Mouse (Mus musculus) forelimb bud, embryonic 11.5 days (tissue): ENCODE results near the gene Pou5f1.

Experiments used
- DNase-seq: peaks from one replicate; pipeline ENCODE4 v3.0.0-alpha.2; 2012; ENCODE audit warnings: low read depth, low spot score

Gene Pou5f1

DNA sequence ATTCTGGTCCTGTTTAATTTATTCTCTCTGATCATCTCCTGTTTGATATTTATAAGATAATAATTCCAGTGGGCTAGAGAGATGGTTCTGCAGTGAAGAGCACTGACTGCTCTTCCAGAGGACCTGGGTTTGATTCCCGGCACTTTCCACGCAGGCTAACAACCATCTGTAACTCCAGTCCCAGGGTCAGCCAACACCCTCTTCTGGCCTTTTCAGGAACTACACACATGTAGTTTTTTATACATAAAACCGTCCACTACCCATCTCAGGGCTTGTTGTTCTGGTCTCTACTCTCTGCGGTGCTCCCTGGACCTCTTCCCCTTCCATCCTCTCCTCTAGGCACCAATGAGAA is 44.3 kb downstream of the Pou5f1 start:
- DNase-seq: no peak

DNA sequence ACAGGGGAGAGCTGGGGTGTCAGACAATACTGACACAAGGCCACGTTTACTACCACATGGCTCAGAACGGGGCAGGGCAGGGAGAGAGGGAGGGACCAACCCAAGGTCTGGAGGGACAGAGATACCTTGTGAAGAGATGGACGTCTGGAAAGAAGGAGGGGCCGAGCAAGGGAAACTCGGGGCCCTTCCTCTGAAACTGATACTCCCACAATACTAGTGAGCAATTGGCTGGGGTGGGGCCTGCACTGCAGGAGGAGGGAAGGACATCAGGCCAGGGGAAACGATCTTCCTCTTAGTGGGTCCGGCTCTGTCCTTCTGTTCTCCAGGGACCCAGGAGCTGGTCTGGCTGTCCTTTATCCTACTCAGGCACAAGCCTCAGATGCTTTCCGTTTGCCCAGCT is 45.1 kb downstream of the Pou5f1 start:
- no peak for DNase-seq

DNA sequence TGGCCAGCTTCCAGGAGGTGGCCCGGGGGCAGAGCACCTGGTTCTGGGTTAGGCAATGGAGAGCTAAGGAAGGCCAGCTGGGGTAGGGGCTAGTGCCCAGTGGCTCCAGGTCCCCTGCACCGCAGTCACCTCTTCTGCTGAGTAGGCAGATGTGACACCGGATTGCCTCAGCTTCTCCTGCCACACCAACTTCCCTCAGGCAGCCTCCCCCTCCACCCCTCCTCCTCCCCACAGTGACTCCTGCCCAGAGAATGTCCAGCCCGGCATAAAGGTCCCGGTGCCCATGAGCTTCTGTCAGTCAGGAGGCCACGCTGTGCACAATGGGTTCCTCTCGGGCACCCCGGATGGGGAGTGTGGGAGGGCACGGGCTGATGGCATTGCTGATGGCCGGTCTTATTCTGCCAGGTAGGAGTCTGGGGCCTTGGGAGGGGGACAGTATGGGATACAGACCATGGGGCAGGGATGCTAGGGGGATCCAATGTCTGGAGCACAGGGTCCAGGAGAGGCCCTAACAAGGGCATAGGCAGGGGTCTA is 46.1 kb downstream of the Pou5f1 start, which contains the start of gene Cdsn:
TSS of gene Cdsn (plus strand) at position 248 of the 534 bp plus-strand sequence.
- no peak for DNase-seq

DNA sequence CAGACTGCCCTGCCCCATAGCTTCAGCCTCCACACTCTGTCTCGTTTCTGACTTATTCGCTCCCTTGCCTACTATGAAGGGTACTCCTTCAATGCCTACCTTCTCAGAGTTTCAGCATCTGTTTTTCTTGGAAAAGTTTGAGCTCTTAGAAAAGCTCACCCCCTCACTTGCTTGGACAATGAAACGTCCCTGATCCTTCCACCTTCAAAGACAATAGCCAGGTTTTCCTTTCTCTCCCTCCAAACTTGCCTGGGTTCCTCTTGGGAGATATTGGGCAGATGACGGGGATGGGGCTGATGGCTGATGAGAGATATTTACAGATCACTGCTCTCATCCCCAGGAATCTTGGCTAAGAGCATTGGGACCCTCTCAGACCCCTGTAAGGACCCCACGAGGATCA is 48.5 kb downstream of the Pou5f1 start:
- DNase-seq: no peak

DNA sequence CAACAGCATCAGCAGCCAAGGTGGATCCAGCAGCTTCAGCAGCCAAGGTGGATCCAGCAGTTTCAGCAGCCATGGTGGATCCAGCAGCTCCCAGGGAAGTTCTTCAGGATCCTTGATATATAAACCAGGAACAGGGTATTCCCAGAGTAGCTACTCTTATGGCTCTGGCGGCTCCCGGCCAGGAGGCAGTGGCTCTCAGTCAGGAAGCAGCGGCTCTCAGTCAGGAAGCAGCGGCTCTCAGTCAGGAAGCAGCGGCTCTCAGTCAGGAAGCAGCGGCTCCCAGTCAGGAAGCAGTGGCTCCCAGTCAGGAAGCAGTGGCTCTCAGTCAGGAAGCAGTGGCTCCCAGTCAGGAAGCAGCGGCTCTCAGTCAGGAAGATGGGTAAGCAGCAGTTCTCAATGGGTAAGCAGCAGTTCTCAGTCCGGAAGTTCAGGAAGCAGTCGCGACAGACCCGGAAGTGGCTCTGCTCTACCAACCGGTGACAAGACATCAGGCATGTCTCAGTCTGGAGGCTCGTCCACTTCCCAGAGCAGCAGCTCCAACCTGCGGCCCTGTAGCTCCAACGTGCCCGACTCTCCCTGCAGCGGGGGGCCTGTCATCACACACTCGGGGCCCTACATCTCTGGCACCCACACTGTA is 49.1 kb downstream of the Pou5f1 start:
- DNase-seq: no peak

DNA sequence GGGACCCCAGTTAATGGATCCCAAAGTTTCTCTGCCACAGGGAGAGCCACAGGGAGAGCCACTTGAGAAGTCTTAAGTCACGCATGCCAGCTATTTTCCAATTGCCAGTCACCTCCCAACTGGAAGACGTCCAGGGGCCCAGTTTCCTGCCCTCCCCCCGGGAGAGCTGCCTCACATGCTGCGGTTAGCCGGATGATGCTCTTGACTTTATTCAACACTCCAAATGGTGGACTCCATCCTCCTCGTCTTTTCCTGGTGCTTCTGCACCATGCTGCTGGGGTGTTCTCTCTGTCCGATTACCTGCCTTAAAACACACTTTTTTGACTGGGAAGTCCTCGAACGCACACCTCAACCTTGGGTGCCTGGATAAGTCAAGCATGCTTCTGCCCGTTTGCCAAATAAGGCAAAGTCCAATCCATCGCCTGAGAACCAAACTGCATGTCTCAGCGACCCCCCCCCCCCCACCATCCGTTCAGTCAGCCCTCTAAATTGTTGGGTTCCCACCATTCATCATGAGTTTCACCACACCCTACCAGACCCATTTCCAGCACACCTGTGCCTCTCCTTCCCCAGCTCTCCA is 50.5 kb downstream of the Pou5f1 start:
- DNase-seq: no peak

DNA sequence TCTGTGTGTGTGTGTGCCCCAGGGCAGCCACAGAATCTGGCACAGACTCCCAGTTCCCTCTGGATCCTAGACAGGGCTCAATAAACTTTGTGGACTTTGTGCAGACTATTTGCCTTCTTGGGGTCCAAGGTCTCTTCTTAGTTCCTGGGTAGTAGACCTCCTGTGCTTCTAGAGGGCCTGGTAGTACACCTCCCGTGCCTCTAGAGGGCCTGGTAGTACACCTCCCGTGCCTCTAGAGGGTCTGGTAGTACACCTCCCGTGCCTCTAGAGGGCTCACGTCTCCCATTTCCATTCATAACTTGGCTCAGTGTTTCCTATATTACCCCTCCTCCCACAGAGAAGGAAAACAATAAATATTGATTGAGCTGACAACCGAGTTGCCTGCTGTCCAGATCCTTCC is 51.0 kb downstream of the Pou5f1 start:
- peak; percentile 30 for DNase-seq

DNA sequence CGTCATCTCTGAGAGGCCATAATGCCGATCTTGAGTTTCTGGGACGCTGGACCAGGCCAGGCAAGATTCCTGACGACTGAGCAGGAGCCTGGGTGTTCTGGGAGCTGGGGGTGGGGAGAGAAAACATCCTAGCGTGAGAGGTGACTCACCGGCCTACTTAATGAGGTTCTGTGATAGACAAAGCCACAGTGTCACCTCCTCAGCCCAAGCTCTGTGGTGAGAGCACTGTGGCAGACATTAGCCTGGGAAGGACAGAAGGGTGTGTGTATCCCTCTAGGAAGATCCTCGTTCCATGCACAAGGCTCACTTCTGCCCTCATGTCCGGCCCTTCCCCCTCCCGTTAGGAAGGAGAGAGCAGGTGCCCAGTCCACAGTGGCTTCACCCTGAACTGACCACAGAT is 51.5 kb downstream of the Pou5f1 start:
- no peak for DNase-seq

DNA sequence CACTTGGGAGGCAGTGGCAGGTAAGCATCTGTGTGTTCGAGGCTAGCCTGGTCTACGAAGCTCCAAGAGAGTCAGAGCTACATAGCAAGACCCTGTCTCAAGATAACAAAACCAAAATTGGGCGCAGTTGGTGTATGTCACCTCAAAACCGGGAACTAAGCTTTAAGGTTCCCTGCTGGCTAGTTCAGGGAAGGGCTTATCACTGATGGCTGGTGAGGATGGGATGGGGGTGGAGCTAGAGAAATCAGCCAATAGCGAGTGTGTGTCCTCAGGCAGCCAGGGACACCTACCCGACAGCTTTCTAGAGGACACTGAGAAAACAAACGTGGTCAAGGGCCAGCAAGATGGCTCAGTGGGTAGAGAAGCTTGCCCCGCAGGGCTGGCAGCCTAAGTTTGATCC is 52.4 kb downstream of the Pou5f1 start:
- DNase-seq: no peak
